Mouse (Mus musculus) brain, embryonic 14.5 days (tissue): ENCODE measurements around the gene Troap.

Source experiments
- CTCF ChIP-seq: fragments of 200-500 bp; IDR thresholded peaks from 2 replicates; pipeline ENCODE4 v1.5.1; 2012; ENCODE audit warnings: inconsistent platforms, mild to moderate bottlenecking, moderate library complexity, borderline replicate concordance; ENCODE audit not compliant: insufficient read depth, insufficient read length; ENCODE audit errors: extremely low read depth
- POLR2A ChIP-seq: fragments of 200-500 bp; IDR thresholded peaks from 2 replicates; pipeline ENCODE4 v1.6.1; 2012; ENCODE audit warnings: mild to moderate bottlenecking, inconsistent platforms, borderline replicate concordance; ENCODE audit not compliant: poor library complexity, insufficient read depth, insufficient read length, severe bottlenecking; ENCODE audit errors: extremely low read depth

DNA sequence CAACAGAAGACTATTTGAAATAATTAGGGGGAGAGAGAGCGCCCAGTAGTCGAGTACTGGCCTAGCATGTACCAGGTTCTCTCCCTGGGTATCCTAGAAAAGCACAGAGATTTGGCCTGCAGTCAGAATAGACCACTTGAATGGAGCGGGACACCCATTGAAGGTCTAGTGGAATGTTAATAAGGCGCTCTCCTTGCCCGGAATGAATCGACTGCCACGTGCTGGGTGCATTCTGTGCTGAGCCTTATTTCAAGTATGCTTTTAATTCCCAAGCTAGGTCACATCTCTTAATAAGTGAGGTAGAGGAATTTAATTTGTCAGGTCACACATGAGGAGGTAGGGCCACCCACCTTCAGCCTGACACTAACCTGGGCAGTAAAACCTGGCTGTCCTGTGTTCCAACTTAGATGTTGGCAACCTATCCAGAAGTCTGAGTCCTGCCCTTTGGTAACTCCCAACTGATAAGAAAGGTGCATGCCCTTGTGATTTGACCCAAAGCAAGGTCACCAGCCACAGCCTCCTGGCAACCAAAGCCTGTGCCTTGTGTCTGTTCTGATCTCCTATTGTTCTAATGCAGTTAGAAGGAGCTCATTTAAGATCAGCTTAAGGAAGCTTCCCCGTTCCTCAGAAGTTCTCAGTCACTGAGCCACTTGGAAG is 38.0 kb upstream of the Troap start:
- TF ChIP-seq POLR2A (no peak), CTCF (no peak)
